Mouse (Mus musculus) gastrocnemius, adult 18-20 months (tissue): ENCODE measurements around the gene Col16a1. TPM values are rescaled to one million over a fixed set of nuclear protein-coding genes. Genes with fewer than 3 reads are reported as not detected.
A peak's percentile ranks its signal among the peaks of the same experiment; 100 is the strongest.

ENCODE experiments used
- DNase-seq: peaks from one replicate; pipeline ENCODE4 v3.0.0; 2021; ENCODE audit warnings: low spot score
- long read RNA-seq, 2 experiments: library from polyadenylated mRNA; stranded (forward); transcript quantifications; one replicate each; pipeline ENCODE4 v2.0.0; 2021
- total RNA-seq, 2 experiments: library from RNA; stranded (reverse); gene quantifications; 2 replicates each; pipeline ENCODE4 v1.2.3; 2021

The Col16a1 gene
- total RNA-seq, result 1 to 10 TPM; 2.5 to 2.9 TPM
- long read RNA-seq, experiment 1, partial matches to known transcripts, result 5 of 8 reads
- long read RNA-seq, experiment 1, other reads (novel, unspliced or antisense), result 3 of 8 reads
- long read RNA-seq, experiment 2, partial matches to known transcripts, result 1 of 1 reads
- long read RNA-seq, experiment 2, other reads (novel, unspliced or antisense), result 0 of 1 reads

DNA sequence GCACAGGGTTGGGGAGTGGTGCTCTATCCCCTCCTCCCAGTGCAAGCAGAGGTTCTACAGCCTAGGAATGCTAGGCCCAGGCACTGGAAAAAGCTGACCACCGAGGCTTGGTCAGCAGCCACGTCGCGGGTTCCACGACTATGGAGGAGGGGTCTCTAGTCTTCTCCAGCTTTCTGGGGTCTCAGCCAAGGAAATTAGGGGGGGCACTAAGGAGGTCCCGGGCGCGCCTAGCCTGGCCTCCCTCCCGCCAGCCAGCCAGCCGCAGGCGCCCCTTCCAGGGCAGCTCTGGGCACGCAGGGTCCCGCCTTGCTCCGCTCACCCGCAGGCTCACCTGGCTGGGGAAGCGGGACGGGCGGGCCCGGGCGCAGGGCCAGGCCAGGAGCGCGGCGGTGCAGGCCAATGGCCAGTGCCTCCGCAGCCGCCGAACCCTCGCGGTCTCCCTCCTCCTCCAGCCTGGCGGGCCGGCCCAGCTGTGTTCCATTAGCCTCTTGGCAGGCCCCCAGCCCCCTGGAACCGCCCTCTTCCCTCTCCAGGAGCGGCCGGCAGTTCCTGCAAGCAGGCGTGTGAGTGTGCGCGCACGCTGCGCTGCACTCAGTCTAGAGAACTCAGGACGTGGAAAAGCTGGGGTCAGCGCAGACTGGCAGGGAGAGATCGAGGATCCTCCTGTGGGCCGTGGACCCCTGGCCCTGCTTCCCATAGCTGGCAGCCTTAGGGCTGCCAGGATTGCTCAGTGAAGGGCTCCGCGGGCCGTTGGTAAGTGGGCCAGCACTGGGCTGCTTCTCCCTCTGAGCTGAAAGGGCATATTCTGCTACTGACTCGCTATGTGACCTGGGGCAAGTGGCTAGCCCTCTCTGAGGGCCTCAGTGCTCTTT is at the start of gene Col16a1:
Gene Col16a1, plus strand, starts transcription at position 510 of the 872 bp plus-strand sequence.
- DNase-seq, result peak; percentile 95

DNA sequence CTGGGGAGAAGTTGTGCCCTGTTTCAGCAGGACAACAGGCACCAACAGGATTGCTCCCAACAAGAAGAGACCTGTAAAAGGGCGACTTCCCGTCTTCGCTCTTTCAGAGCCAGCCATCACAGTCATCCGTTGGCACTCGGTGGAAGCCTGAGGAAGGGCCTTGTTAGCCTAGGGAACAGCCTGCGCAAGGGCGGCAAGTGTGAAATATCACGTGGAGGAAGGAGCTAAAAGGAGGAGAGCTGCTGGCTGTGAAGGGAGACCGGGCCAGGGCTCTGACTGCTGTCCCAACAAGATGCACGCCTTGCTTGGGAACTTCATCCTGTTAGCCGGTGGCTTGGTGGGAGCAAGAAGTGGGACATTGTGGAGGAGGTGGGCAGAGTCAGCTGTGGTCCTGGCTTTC is 49.5 kb upstream of the Col16a1 start:
- no peak for DNase-seq

- no peak for DNase-seq
Observed at GRCm38 (mm10) chr4:130001710-130002109, 45.9 kb upstream of the Col16a1 start.

- DNase-seq, result no peak
Observed at GRCm38 (mm10) chr4:130002157-130002556, 45.5 kb upstream of the Col16a1 start.

DNA sequence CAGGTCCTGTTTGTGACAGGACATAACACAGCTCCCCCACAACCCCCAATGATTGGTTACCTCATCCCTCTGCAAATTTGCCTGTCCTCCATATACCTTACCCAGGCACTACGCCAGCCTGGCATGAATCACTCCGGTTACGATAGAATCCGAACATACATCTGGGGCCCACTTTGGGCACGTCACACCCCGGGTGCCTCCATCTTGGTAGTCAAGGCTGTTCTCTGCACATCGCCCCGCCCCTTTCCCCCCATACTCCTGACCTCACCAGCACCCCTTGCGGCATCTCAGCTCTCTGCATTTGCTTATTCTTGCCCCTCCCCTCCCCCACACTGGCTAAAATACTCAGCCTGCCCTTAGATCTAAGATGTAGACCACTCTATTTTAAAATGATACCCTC is 42.0 kb upstream of the Col16a1 start:
- DNase-seq, result no peak

- DNase-seq, result no peak
Observed at GRCm38 (mm10) chr4:130006533-130006932, 41.1 kb upstream of the Col16a1 start.

GRCm38 (mm10) chr4:130009043-130009442 is 38.6 kb upstream of the Col16a1 start:
- DNase-seq, result no peak

DNA sequence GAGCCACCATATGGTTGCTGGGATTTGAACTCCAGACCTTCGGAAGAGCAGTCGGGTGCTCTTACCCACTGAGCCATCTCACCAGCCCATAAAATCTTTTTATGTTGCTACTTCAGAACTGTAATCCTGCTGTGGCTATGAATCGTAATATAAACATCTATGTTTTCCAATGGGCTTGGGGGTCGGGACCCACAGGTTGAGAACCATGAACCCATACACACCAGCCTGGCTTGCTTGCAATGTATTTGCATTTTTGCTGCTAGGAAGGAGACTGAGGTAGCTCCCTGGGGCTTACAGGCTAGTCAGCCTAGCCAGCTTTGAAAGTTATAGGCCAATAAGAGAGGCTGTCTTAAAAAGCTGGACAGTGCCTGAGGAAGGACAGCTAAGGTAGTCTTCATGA is 36.9 kb upstream of the Col16a1 start:
- DNase-seq, result no peak

- no peak for DNase-seq
Observed at GRCm38 (mm10) chr4:130012234-130012633, 35.4 kb upstream of the Col16a1 start.

DNA sequence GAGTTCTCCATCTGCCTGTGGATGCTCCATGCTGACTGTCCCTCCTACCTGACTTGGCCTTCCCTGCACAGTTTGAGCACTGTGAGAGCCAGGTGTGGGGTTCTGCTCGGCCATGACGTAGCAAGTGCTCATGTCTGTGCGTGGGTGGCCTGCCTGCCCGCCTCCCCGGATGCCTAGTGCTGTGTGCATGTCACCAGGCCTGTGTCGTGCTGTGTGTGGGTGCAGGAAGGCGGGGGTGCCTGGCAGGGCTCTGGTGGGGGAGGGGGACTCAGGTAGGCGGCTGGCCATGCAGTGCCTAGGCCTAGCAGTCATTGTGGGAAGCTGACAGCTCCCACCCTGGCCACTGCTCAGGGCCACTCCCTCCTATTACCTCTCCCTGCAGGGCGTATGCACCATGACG is 34.5 kb upstream of the Col16a1 start:
- no peak for DNase-seq

GRCm38 (mm10) chr4:130016010-130016409 is 31.6 kb upstream of the Col16a1 start:
- DNase-seq, result no peak

GRCm38 (mm10) chr4:130017036-130017674 is 30.5 kb upstream of the Col16a1 start:
- DNase-seq, result no peak

- DNase-seq, result no peak
Observed at GRCm38 (mm10) chr4:130022952-130023351, 24.7 kb upstream of the Col16a1 start.

DNA sequence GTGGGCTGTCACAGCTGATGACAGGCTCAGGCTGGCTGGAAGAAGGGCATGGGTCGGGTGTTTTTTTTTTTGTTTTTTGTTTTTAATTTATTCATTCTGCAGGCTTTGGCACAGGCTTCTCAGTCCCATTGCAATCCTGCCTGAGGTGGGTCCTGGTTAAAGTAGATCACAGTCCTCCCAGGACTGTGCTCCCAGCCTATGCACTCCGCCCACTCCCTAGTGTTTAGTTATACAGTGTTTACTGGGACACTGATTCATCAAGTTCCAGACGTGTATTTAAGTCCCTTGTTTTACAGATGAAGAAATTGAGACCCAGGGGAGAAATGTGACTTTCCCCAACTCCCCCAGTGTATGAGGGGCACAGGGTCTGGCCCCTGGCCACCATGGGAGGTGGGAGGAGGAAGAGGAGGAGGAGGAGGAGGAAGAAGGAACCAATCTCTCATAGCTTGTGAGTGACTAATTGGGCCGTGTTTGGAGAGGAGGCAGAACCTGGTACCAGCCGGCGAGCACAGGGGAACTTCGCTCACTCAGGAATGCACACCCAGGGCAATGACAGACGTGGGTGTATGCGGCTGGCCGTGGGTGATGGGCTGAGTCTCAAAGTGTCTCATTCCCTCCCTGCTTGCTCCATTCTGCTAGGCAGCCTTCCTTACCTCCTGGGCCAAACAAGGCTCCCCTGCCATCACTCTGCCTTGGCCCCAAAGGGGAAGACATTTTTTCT is 24.0 kb upstream of the Col16a1 start:
- no peak for DNase-seq

DNA sequence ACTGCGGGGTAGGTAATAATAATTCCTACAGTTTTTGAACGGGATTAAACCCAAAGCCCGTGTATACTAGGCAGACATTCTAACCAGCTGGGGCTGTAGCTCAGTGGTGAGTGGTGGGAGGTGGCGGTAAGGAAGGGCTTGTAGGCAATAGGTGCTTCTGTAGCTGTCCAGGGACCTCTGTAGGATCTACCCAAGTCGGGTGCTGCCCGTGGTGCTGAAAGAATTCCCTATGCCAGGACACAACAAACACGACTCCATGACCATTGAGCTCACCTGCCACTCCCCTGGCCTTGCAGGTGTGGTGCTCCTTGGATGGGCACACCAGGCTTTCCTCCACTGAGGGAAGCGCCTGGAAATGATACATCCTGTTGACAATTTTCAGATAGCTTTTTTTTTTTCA is 22.1 kb upstream of the Col16a1 start:
- no peak for DNase-seq

DNA sequence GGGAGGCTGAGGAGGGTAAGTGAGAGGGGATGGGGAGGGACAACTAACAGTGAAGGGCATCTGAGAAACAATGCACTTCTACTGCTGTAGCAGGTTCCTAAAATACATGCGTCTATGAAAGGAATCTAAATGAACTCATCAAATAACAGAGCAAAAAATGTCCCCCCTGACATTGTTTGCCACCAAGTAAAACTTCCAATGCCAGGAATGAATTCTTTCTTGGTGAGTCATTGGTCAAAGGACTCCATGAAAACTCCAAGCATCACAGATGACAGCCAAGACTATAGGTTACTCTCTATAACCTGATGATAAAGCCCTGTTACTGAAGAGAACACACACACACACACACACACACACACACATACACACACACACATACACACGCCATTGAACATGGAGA is 16.5 kb upstream of the Col16a1 start:
- DNase-seq, result no peak

DNA sequence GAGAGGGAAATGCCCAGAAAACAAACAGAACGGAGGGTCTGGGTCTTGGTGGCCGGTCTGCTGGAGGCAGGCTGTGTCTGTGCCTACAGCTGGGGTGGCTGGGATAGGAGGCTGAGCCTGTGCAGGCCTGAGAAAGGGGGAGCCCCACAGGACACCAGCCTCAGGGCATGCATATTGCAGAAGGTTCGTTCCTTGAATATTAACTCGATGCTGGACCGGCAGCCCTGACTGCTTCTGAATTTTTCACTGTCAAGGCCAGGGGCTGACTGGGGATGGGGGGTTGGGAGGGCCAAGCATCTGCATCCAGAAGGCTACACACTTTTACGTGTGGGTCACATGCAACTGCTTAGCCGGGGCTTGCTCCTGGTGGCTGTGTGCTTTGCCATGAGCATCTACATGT is 14.1 kb upstream of the Col16a1 start:
- DNase-seq, result no peak

DNA sequence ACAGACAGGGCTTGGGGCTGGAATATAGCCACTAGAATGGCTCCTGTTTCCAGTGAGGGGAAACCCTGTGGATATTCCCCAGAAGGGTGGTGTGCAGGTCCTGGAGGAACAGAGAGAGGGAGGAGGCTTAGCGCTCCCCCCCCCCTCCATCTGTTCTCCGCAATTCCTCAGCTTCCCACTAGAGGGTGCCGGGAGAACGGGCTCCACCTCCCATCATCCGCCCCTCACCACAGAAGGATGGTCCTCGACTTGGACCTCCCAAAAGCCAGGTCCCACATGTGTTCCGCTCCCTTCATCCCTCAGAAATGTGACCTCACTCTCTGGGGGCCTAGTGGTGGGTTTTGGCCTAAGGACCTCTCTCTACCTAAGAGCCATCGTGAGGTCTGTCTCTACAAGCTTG is 11.5 kb upstream of the Col16a1 start:
- DNase-seq, result peak; percentile 34

GRCm38 (mm10) chr4:130036573-130037401 is 10.9 kb upstream of the Col16a1 start:
- DNase-seq, result peak; percentile 66

- DNase-seq, result no peak
Observed at GRCm38 (mm10) chr4:130039351-130039750, 8.3 kb upstream of the Col16a1 start.

GRCm38 (mm10) chr4:130041076-130041475 is 6.6 kb upstream of the Col16a1 start:
- no peak for DNase-seq
